Mouse (Mus musculus) thymus, adult 2 months (tissue): ENCODE measurements around the gene Sept9. TPM values are rescaled to one million over a fixed set of nuclear protein-coding genes. Genes with fewer than 3 reads are reported as not detected.

Source experiments
- DNase-seq: peaks from one replicate; pipeline ENCODE4 v3.0.0; 2021
- H3K27ac ChIP-seq: fragments of 200-500 bp; 2 replicates; pipeline ENCODE4 v1.5.1; 2012; ENCODE audit warnings: low read length, control low read depth; ENCODE audit not compliant: control insufficient read depth, insufficient read depth
- H3K27me3 ChIP-seq: fragments of 200-500 bp; 2 replicates; pipeline ENCODE4 v1.6.1; 2012; ENCODE audit warnings: mild to moderate bottlenecking, low read length, moderate library complexity, mixed read lengths; ENCODE audit not compliant: control insufficient read depth, insufficient read depth
- H3K36me3 ChIP-seq: fragments of 200-500 bp; 2 replicates; pipeline ENCODE4 v1.6.1; 2012; ENCODE audit warnings: mild to moderate bottlenecking, low read length, moderate library complexity; ENCODE audit not compliant: control insufficient read depth, insufficient read depth
- H3K4me1 ChIP-seq: fragments of 200-500 bp; replicated peaks from 2 replicates; pipeline ENCODE4 v1.6.1; 2012; ENCODE audit warnings: low read length; ENCODE audit not compliant: control insufficient read depth, insufficient read depth
- H3K4me3 ChIP-seq: fragments of 200-500 bp; 2 replicates; pipeline ENCODE4 v1.5.1; 2012; ENCODE audit warnings: mild to moderate bottlenecking, low read length, control low read depth, moderate library complexity; ENCODE audit not compliant: control insufficient read depth, insufficient read depth
- CTCF ChIP-seq: fragments of 200-500 bp; IDR thresholded peaks from 2 replicates; pipeline ENCODE4 v1.5.1; 2012; ENCODE audit warnings: mild to moderate bottlenecking, control low read depth, low read length, moderate library complexity, borderline replicate concordance; ENCODE audit not compliant: control insufficient read depth, poor library complexity, insufficient read depth; ENCODE audit errors: extremely low read depth
- POLR2A ChIP-seq: fragments of 200-500 bp; IDR thresholded peaks from 2 replicates; pipeline ENCODE4 v1.6.1; 2012; ENCODE audit warnings: mild to moderate bottlenecking, low read length, control low read depth, moderate library complexity; ENCODE audit not compliant: control insufficient read depth, poor library complexity, insufficient read depth; ENCODE audit errors: extremely low read depth
- WGBS: fragments of 180-500 bp; shearing (Covaris S2); methylation state at CpG from one replicate; pipeline ENCODE4 v1.1.7; 2018; 5-methylcytosine and 5-hydroxymethylcytosine counted together
- polyA plus RNA-seq: library from polyadenylated mRNA; depleted of rRNA; stranded (reverse); fragments of >200 nt; gene quantifications from 2 replicates; pipeline ENCODE4 v1.2.3, GENCODE M21; 2012; rRNA removed

The Sept9 gene
- polyA plus RNA-seq, 1 experiment, result 113 TPM

DNA sequence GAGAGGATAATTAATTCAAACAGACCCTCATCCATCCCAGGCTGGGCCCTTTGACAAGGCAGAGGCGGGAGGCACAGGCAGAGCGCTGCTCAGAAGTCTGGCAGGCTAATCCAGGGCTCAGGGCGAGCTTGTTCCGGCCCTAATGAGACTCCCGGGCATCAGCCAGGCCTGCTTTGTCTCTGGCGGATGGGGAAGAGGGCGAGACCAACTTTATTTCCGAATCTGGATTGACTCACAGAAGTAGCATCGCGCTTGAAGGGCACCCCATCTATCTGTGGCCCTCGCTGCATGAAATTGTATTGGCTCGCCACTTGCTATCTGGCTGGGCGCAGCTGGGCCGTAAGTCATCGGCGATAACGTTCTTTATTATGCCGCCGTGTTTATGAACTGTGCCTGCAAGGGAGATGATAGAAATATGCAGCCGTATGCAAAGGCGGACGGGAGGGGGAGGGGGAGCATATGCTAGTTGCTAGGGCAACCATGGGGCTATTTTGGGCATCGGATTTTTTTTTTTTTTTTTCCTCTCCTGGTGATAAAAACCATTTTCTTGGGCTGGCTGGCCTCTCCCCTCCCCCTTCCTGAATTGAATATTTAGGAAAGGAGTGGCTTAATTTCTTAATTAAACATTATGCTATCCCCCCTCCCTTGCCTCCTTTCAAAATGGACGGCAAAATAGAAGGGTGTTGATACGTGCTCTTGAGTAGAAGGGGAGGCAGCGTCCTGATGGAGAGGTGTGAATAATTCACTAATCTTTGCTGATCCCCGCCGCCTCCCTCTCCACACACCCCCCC, 208.4 kb downstream of the Sept9 start:
- 11% methylated on average over 28 of the region's 28 CpGs for WGBS
- no peak for DNase-seq

DNA sequence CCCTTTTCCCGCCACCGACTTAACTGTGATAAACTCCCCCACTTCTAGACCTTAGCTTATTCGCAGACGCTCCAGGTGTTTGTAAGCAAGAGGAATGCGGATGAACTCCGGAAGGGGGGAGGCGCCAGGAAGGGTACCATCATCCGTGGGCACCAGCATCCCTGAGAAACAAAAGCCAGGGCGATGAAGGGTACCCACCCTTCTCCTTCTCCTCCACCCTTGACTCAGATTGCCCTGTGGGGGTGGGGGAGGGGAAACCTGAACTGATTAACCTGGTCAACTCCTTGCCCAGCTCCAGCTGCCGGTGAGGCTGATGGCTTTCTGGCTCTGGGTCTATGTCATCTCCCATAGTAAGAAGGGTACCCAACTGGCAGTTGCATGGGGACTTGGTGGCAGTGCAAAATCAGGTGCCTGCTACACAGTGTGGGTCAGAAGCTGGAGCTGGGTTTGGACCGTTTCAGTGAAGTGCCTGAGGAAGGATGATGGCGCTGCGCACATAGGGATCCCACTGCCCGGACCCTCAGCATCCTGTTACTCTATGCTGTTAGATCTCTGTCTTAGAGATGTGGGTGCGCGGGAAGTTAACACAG, 209.1 kb downstream of the Sept9 start:
- Histone ChIP-seq H3K36me3 (no peaks in the 10 kb centered on the region), H3K27ac (no peak overlapping the region), H3K4me1 (peaks cover 18% of the 10 kb centered on the region), H3K4me3 (no peak overlapping the region), H3K27me3 (peaks cover 3% of the 10 kb centered on the region; the same call in 1 of the 2 replicates)
- TF ChIP-seq CTCF (no peak), POLR2A (no peak)
- WGBS, result 20% methylated on average over 16 of the region's 16 CpGs
- DNase-seq, result no peak

More for the DNA sequence above, 208.4 kb downstream of the Sept9 start:
- no peak for TF ChIP-seq CTCF
- no peak for TF ChIP-seq POLR2A
- H3K27me3 ChIP-seq, result peaks cover 3% of the 10 kb centered on the region; the same call in 1 of the 2 replicates
- H3K36me3 ChIP-seq, result no peaks in the 10 kb centered on the region
- H3K27ac ChIP-seq, result no peak overlapping the region
- H3K4me3 ChIP-seq, result no peak overlapping the region
- H3K4me1 ChIP-seq, result peaks cover 18% of the 10 kb centered on the region

DNA sequence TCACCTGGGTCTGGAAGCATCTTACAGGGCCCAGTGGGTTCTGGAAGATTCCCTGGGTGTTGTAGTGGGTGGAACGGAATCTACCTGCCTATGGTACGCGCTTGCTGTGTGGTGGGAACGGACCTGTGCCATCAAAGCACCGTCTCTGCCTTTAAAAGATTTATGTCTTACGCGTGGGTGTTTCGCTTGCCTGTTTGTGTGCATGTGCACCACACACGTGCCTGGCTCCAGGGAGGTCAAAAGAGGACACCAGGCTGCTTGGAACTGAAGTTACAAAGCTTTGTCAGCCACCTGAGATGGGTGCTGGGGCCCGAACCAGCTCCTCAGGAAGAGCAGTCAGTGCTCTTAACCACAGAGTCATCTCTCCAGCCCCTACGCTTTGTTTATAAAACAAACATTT, 209.9 kb downstream of the Sept9 start:
- Histone ChIP-seq H3K36me3 (no peaks in the 10 kb centered on the region), H3K4me3 (no peak overlapping the region), H3K27ac (no peak overlapping the region), H3K27me3 (peaks cover 8% of the 10 kb centered on the region; the same call in 1 of the 2 replicates), H3K4me1 (peaks cover 18% of the 10 kb centered on the region)
- no peak for DNase-seq
- WGBS, result 25% methylated on average over 11 of the region's 11 CpGs
- TF ChIP-seq POLR2A (no peak), CTCF (no peak)

DNA sequence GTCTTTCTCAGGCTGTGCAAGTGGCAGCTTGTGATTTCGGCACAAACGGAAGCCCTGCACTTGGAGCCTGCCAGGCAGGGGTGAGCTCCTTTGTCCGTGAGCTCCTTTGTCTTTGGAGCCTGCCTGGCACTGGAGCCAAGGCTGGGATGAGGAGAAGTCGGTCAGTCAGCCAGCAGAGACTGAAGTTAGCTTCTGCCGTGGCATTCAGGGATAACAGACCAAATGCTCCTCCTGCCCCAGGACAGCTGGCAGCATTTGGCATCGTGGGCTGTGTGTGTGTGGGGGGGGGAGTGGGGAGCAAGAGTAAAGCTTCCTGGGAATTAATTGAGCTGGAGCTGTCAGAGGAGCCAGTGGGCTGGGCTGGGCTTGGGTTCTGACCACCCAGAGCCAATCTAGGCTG, 210.6 kb downstream of the Sept9 start:
- peaks cover 18% of the 10 kb centered on the region for H3K4me1 ChIP-seq
- H3K36me3 ChIP-seq, result no peaks in the 10 kb centered on the region
- TF ChIP-seq POLR2A (no peak), CTCF (no peak)
- no peak for DNase-seq
- peaks cover 14% of the 10 kb centered on the region; the same call in 1 of the 2 replicates for H3K27me3 ChIP-seq
- no peak overlapping the region for H3K27ac ChIP-seq
- no peak overlapping the region for H3K4me3 ChIP-seq
- 55% methylated on average over 6 of the region's 6 CpGs for WGBS

DNA sequence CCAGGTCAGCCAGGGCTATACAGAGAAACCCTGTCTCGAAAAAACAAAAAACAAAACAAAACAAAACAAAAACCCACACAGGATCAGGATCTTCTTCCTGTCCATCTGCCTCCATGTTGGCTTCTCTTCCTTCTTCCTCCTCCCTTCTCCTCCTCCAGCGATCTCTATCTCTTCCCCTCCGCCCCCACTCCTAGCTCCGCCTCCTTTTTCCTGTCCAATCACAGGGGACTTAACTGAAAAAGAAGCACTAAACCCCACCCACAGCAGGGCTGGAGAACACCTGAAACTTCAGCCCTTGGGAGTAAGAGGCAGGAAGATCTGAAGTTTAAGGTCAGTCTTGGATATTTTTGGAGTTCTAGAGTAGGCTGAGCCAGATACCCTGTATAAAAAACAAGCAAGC, 212.2 kb downstream of the Sept9 start:
- WGBS, result 86% methylated on average over 4 of the region's 4 CpGs
- peaks cover 20% of the 10 kb centered on the region for H3K27me3 ChIP-seq

More for the DNA sequence above, 212.2 kb downstream of the Sept9 start:
- TF ChIP-seq CTCF (no peak), POLR2A (no peak)
- no peaks in the 10 kb centered on the region for H3K36me3 ChIP-seq
- DNase-seq, result no peak
- peaks cover 18% of the 10 kb centered on the region for H3K4me1 ChIP-seq
- H3K27ac ChIP-seq, result no peak overlapping the region
- H3K4me3 ChIP-seq, result no peak overlapping the region

Other genes with a start within 250 kb of the Sept9 start
- 75.6 and 84.8 TPM in 2 replicates for gene Sec14l1, start 84.5 kb upstream of the Sept9 start, polyA plus RNA-seq